Mouse (Mus musculus) adrenal gland, adult 2 months (tissue): ENCODE results near the gene Pdia6. TPM values are rescaled to one million over a fixed set of nuclear protein-coding genes. Genes with fewer than 3 reads are reported as not detected.

Source experiments
- DNase-seq: peaks from one replicate; pipeline ENCODE4 v3.0.0; 2021
- polyA plus RNA-seq: library from polyadenylated mRNA; depleted of rRNA; stranded (reverse); fragments of >200 nt; gene quantifications from 2 replicates; pipeline ENCODE4 v1.2.3, GENCODE M21; 2012
- total RNA-seq, 2 experiments: library from RNA; stranded (reverse); gene quantifications; 2 replicates each; pipeline ENCODE4 v1.2.3; 2021

The Pdia6 gene
- total and polyA plus RNA-seq, 3 experiments: 18.3 to 218 (median 153) TPM

GRCm38 (mm10) chr12:17263881-17264280 lies 2.5 kb upstream of the Pdia6 start:
- DNase-seq: no peak

GRCm38 (mm10) chr12:17264826-17265225 lies 1.5 kb upstream of the Pdia6 start:
- DNase-seq: no peak

DNA sequence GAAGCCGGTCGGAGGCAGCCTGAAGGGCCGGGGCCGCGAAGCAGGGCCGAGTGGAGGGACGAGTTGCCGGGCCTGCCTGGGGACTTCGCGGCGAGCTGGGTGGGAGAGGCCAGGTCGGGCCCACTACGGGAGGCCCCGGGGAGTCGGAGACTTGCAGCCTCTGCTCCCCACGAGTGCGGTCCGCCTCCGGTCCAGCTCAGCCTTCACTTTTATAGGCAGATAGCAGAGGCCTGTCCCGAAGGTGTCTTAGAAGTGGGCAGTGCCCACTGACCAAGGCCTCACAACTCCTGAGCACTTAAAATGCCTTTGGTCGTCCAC lies 287 bp downstream of the Pdia6 start:
- DNase-seq: no peak

- DNase-seq: no peak
Measured at GRCm38 (mm10) chr12:17267316-17267715, 971 bp downstream of the Pdia6 start.

DNA sequence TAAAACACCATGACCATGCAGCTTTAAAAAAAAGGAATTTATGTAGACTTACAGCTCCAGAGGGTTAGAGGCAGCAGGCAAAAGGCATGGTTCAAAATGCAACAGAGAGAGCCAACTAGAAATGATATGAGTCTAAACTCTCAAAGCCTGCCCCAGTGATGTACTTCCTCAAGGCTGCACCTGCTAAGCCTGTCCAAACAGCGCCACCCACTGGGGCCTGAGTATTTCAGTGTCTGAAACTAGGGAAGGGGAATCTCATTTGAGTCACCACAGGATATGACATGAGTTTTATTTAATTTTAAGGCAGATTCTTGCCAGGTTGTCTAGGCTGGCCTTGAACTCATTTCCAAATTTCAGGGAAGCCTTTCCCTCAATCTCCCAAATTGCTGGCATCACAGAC lies 4.9 kb downstream of the Pdia6 start:
- DNase-seq: peak; percentile 35

GRCm38 (mm10) chr12:17273841-17274240 lies 7.5 kb downstream of the Pdia6 start:
- DNase-seq: no peak

GRCm38 (mm10) chr12:17288496-17288895 lies 22.2 kb downstream of the Pdia6 start:
- peak; percentile 38 for DNase-seq

DNA sequence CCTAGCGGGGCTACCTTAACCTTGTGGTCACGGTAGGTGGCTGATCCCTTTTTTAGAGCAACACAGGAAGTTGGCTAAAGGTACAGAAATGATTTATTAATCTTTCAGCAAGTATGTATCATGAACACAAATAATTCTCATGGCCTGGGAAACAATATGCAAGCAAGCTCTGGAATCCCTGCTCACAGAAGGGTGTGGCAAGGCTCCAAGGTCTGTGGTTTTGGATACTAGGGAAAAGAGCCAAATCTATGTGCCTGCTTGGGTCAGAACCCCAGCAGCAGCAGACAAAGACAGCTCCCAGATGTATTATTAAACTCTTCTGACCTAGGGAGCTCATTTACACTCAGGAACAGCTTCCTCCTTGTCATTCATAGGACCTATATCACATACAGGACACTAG lies 22.7 kb downstream of the Pdia6 start:
- DNase-seq: peak; percentile 72

DNA sequence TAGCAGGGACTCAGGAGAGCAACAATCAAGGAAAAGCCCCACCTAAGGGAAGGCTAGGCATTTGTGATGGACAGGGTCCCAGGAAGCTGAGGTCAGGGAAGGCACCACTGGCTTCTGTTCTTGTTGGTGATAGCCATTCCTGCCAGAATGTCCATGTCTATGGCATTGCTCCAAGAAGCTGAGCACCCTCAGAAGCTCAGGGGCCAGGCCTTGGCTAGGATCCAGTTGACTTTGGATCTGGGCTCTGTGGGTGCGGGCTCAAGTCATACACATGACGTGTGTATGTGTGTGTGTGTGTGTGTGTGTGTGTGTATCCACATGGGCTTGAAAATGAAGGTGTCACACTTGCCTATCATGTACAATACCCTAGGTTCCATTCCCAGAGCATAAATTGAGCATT lies 23.6 kb downstream of the Pdia6 start:
- DNase-seq: no peak

DNA sequence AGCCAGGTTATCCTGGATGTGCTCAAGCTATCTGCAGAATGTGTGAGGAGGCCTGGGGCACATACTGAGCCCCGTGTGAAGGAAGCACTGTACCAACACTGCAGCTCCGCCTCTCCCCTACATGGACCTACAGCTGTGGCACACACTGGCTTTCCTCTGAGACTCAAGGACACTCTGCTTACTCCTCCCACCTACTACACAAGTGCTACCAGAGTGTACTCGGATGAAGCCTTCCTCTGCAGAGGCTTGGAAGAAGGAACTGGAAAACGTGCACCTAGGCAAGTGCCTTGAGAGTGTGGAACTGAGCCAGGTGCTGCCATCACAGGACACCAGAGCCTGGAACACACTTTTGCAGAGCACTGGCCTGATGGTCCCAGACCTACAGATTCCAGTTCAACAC lies 24.2 kb downstream of the Pdia6 start:
- peak; percentile 35 for DNase-seq

DNA sequence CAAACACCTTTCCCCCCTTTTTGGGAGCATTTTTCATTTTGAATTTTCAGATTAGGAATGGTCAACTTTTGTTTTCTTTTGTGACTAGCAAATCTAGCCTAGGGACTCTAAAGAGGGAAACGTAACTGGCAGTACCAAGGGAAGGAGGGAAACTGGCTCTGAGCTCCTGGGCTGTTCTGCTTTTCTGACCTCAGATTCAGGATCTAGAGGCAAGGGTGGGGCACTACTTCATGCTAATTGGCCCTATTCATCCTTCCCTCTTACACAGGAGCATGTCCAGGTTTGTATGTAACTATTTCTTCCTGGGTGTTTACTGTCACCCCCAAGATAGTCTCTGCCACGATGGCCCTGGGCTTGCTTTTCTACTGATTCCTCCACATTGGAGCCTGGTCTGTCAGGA lies 30.6 kb downstream of the Pdia6 start:
- no peak for DNase-seq

DNA sequence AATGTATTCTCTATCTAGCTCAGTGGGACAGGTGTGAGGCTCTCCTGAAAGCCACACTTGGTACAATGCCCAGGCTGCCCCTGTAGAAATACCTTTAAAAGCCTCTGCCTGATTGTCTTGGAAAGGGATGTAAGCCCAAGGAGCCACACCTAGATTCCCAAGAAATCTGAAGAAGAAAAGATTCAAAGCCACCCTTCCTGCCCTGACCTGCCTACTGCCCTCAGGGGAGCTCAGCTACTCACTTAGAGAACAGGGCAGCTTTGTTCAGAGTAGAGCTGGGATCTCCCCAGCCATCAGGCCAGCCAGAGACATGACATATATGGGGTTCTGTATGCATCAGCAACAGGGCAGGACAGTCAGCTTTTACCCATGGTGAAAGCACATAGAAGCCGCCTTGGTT lies 33.6 kb downstream of the Pdia6 start:
- DNase-seq: no peak

- peak; percentile 90 for DNase-seq
Measured at GRCm38 (mm10) chr12:17305445-17305844, 39.1 kb downstream of the Pdia6 start.

DNA sequence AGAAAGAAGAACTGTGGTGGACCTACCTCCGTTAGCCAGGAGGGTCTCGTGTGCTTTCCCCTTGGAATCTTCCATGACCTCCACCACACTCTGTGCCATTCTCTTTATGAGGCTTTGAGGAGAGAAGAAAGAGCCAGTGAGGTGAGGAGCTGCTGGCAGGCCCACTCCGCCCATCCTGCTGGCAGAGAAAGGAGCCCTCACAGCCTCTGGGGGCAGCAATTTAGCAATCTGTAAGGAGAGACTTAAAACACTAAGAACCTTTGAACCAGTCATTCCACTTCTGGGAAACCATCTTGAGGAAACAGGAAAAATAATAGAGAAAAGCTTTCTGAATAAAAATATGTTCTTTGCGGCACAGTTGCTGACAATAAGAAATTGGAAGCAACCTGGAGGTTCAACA lies 41.9 kb downstream of the Pdia6 start:
- no peak for DNase-seq

- DNase-seq: no peak
Measured at GRCm38 (mm10) chr12:17310852-17311839, 44.8 kb downstream of the Pdia6 start.

DNA sequence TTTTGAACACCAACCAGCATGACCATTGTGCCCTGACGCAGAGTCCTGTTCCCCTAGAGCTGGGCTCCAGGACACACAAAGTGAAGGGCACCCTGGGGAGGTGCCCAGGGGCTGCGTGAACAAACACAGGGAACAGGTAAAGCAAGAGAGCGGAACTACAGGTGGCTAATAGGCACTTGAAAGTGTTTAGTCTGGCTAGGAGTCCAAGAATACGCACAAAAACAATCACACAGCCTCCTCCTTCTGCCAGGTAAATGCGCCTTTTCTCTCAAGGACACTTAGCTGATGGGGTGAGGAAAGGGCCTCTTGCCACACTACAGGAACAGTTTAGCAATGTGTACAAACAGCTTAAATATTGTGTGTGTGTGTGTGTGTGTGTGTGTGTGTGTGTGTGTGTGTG lies 49.8 kb downstream of the Pdia6 start:
- no peak for DNase-seq

GRCm38 (mm10) chr12:17317970-17318369 lies 51.6 kb downstream of the Pdia6 start:
- no peak for DNase-seq

- no peak for DNase-seq
Measured at GRCm38 (mm10) chr12:17318453-17318852, 52.1 kb downstream of the Pdia6 start.

GRCm38 (mm10) chr12:17324549-17325470 lies 58.5 kb downstream of the Pdia6 start:
- DNase-seq: peak; percentile 84

DNA sequence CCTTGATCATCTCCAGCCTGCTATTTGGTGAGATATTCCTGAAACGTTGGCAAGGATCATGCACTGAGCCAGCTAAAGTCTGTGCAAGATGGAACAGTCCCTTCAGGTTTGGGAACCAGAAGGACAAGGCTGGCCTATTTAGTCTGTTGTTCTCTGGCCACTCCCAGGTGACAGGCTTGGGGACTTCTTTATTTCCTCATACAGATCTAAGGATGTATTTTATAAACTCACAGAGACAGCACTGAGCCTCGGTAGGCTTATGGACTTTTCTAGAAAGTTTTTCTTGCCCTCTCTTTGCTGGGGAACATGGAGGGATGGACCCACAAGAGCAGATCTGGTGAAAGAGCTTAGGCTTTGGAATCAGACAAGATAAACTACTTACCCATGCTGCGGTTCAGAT lies 62.9 kb downstream of the Pdia6 start, which contains the start of gene Atp6v1c2:
TSS of gene Atp6v1c2 (minus strand) at position 101 of the 400 bp plus-strand sequence.
- DNase-seq: no peak

DNA sequence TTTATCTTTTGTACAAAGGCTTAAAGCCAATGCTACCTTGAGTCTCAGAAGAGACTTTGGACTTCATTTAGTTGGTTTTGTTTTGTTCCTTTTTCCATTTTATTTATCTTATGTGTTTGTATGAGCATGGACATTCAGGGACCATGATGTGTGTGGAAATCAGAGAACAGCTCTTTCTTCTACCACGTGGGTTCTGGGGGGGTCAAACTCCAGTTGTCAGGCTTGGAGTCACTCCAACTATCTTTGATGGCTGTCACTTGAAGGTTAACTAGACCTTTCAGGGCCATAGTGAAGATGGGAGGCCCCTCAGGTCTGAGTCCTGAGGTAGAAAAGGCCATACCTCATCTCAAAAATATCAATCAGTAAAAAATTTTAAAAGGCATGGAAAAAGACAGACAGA lies 67.1 kb downstream of the Pdia6 start:
- no peak for DNase-seq
